Comparison of ENCODE assay signal across 24 mouse cellular contexts in the genomic region with DNA sequence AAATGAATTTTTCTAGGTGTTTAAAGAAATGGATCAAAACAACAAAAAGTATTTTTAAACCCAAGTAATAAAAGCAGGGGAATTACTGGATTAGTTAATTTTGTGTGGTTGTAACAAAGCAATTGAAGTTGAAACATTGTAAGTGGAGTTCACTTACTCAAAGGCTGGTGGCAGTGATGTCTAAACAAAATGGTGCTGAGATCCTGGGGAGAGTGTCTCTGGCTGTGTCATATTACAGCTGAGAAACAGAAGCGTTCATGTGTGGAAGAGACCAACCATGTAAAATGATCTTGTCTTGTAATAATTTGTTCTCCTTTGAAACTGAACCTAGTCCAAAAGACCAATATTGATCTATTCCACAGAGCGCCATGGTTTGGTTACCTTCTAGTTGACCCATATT.
DNase-seq lines count a peak whose midpoint lies in the region; ATAC-seq and TF ChIP-seq lines count a peak whose summit lies in the region.
"Had no signal": no experiment of that assay in that cellular context is flagged by ENCODE, and none has a peak within 500 bp of the region (broad histone marks: within the 10 kb centered on the region; RNA-seq: fewer than 3 reads in every experiment).

No protein-coding gene starts in this region.

- TF ChIP-seq CTCF in kidney, adult 2 months (conservative IDR thresholded peaks at IDR 0.05; ENCODE audit: insufficient read depth, insufficient read length, low read depth, low read length) = no peak
- no peak for TF ChIP-seq CTCF in kidney, postnatal 0 days (IDR thresholded peaks at IDR 0.05; ENCODE audit: low read depth)

- ATAC-seq in kidney, embryonic 15.5 days (replicated peaks; ENCODE audit: low FRiP score) = peak; percentile 56; the same call in 1 of the 2 replicates
- no peak for ATAC-seq in kidney, postnatal 0 days (replicated peaks; ENCODE audit: low FRiP score, low read depth)
- no peak for ATAC-seq in hindbrain, embryonic 16.5 days
- ATAC-seq: activated CD4-positive, CD25-positive, alpha-beta regulatory T cell, adult 4 months; CD4-positive, CD25-positive, alpha-beta regulatory T cell, adult 4 months; forebrain, embryonic 13.5 days; forebrain, embryonic 15.5 days; Patski had no signal

- no peak overlapping the region for H3K9ac ChIP-seq in kidney, embryonic 15.5 days
- no peak overlapping the region for H3K9ac ChIP-seq in kidney, postnatal 0 days (ENCODE audit: low read depth, low read length)
- H3K9ac ChIP-seq in hindbrain, embryonic 16.5 days (ENCODE audit: low read depth, low read length) = no peak overlapping the region
- H3K9ac ChIP-seq: embryonic facial prominence, embryonic 12.5 days; forebrain, embryonic 13.5 days; forebrain, embryonic 15.5 days had no signal

- 45% methylated on average over 2 of the region's 2 CpGs for WGBS in kidney, embryonic 15.5 days
- 67% methylated on average over 2 of the region's 2 CpGs for WGBS in kidney, adult 2 months
- 54% methylated on average over 2 of the region's 2 CpGs for WGBS in kidney, postnatal 0 days
- WGBS in hindbrain, embryonic 16.5 days = 87% methylated on average over 2 of the region's 2 CpGs

- H3K27ac ChIP-seq in kidney, embryonic 15.5 days = no peak overlapping the region
- no peak overlapping the region for H3K27ac ChIP-seq in kidney, adult 2 months (ENCODE audit: insufficient read depth, low read depth, low read length)
- H3K27ac ChIP-seq in kidney, postnatal 0 days = no peak overlapping the region
- H3K27ac ChIP-seq in hindbrain, embryonic 16.5 days (ENCODE audit: low read depth, low read length) = no peak overlapping the region
- H3K27ac ChIP-seq: embryonic facial prominence, embryonic 10.5 days; embryonic facial prominence, embryonic 12.5 days; forebrain, embryonic 13.5 days; forebrain, embryonic 15.5 days had no signal

- TF ChIP-seq POLR2A in kidney, adult 2 months (IDR thresholded peaks at IDR 0.05; ENCODE audit: low read depth, low read length) = no peak

- H3K27me3 ChIP-seq in kidney, embryonic 15.5 days = no peaks in the 10 kb centered on the region
- no peaks in the 10 kb centered on the region for H3K27me3 ChIP-seq in kidney, adult 2 months (replicated peaks; ENCODE audit: control insufficient read depth, insufficient read depth, low read length)
- no peaks in the 10 kb centered on the region for H3K27me3 ChIP-seq in kidney, postnatal 0 days (ENCODE audit: insufficient read depth, low read length)
- H3K27me3 ChIP-seq in hindbrain, embryonic 16.5 days (replicated peaks; ENCODE audit: control insufficient read depth, insufficient read depth, low read length) = no peaks in the 10 kb centered on the region
- H3K27me3 ChIP-seq: CH12.LX; embryonic facial prominence, embryonic 12.5 days; forebrain, embryonic 13.5 days; forebrain, embryonic 15.5 days; Patski had no signal

- H3K4me3 ChIP-seq in kidney, embryonic 15.5 days (replicated peaks) = no peak overlapping the region
- no peak overlapping the region for H3K4me3 ChIP-seq in kidney, adult 2 months (ENCODE audit: insufficient read depth, low read depth, low read length)
- H3K4me3 ChIP-seq in kidney, postnatal 0 days (replicated peaks; ENCODE audit: low read depth, low read length) = no peak overlapping the region
- H3K4me3 ChIP-seq in hindbrain, embryonic 16.5 days (ENCODE audit: low read length) = no peak overlapping the region
- H3K4me3 ChIP-seq: embryonic facial prominence, embryonic 10.5 days; embryonic facial prominence, embryonic 12.5 days; forebrain, embryonic 13.5 days; forebrain, embryonic 15.5 days had no signal

- H3K9me3 ChIP-seq in kidney, embryonic 15.5 days (replicated peaks) = no peaks in the 10 kb centered on the region
- H3K9me3 ChIP-seq in kidney, postnatal 0 days (replicated peaks; ENCODE audit: low read length) = no peaks in the 10 kb centered on the region
- no peaks in the 10 kb centered on the region for H3K9me3 ChIP-seq in hindbrain, embryonic 16.5 days (ENCODE audit: control insufficient read depth, low read length)
- H3K9me3 ChIP-seq: embryonic facial prominence, embryonic 10.5 days; embryonic facial prominence, embryonic 12.5 days; forebrain, embryonic 13.5 days; forebrain, embryonic 15.5 days had no signal

- no peak overlapping the region for H3K4me2 ChIP-seq in kidney, embryonic 15.5 days
- no peak overlapping the region for H3K4me2 ChIP-seq in kidney, postnatal 0 days (ENCODE audit: low read length)
- no peak overlapping the region for H3K4me2 ChIP-seq in hindbrain, embryonic 16.5 days (ENCODE audit: low read length)
- H3K4me2 ChIP-seq: embryonic facial prominence, embryonic 12.5 days; forebrain, embryonic 13.5 days; forebrain, embryonic 15.5 days had no signal

- no peak for DNase-seq in kidney, adult 2 months
- peak; percentile 49 for DNase-seq in kidney, postnatal 0 days (ENCODE audit: low spot score)
- no peak for DNase-seq in kidney, postnatal 25 days
- DNase-seq in A20 (ENCODE audit: low read depth, low spot score) = peak; percentile 5
- DNase-seq: adrenal gland, adult 8-10 months; adrenal gland, postnatal 14 days; adrenal gland, postnatal 36 days; B cell, adult 2 months; cerebellum, adult 11-12 months; cerebellum, adult 2 months; cerebellum, adult 9-10 months; cerebellum, postnatal 10 days; cerebellum, postnatal 25 days had no signal

- no peaks in the 10 kb centered on the region for H3K36me3 ChIP-seq in kidney, embryonic 15.5 days
- H3K36me3 ChIP-seq in kidney, adult 2 months (ENCODE audit: control insufficient read depth, insufficient read depth, low read length) = no peaks in the 10 kb centered on the region
- H3K36me3 ChIP-seq in kidney, postnatal 0 days (ENCODE audit: insufficient read depth, low read length) = no peaks in the 10 kb centered on the region
- H3K36me3 ChIP-seq in hindbrain, embryonic 16.5 days (ENCODE audit: control insufficient read depth, insufficient read depth, low read length) = no peaks in the 10 kb centered on the region
- H3K36me3 ChIP-seq: embryonic facial prominence, embryonic 10.5 days; embryonic facial prominence, embryonic 12.5 days; forebrain, embryonic 15.5 days; G1E had no signal

- no peaks in the 10 kb centered on the region for H3K4me1 ChIP-seq in kidney, embryonic 15.5 days
- H3K4me1 ChIP-seq in kidney, adult 2 months (ENCODE audit: control insufficient read depth, insufficient read depth, low read length) = no peaks in the 10 kb centered on the region
- H3K4me1 ChIP-seq in kidney, postnatal 0 days (replicated peaks; ENCODE audit: insufficient read depth, low read length) = no peaks in the 10 kb centered on the region
- no peaks in the 10 kb centered on the region for H3K4me1 ChIP-seq in hindbrain, embryonic 16.5 days (ENCODE audit: control insufficient read depth, insufficient read depth, low read depth, low read length)
- H3K4me1 ChIP-seq: embryonic facial prominence, embryonic 10.5 days; embryonic facial prominence, embryonic 12.5 days; forebrain, embryonic 13.5 days; forebrain, embryonic 15.5 days had no signal

Comparison
In these comparisons a context has a peak if more than half of its experiments do, and no peak if none do; other contexts are left out.
1. DNase-seq: peak in kidney, postnatal 0 days (single experiment) and A20 (single experiment); none in kidney, adult 2 months (single experiment) and kidney, postnatal 25 days (0 of 2).